Mouse (Mus musculus): ENCODE data around the gene Tgds. TPM values are rescaled to one million over a fixed set of nuclear protein-coding genes. Genes with fewer than 3 reads are reported as not detected.
"Not testable (repeated sequence)": the region's sequence is repeated elsewhere in the genome, so short reads cannot be mapped to it uniquely, and the experiment has no call there.

The Tgds gene
- total RNA-seq, 2 experiments from 2014 or later, result 8.3 to 9.1 TPM

GRCm38 (mm10) chr14:118131472-118131871, 1.1 kb downstream of the Tgds start:
- intact Hi-C loops (cut with DNase I), result loop anchor here (5.0 kb wide), 1 partner anchor 169 kb away; no protein-coding TSS in a partner anchor
- no peak for TF ChIP-seq CTCF (IDR thresholded peaks at IDR 0.05)
- no peak for DNase-seq (ENCODE audit: extremely low spot score in 1 of 2, low spot score in 2 of 2)
- no peak overlapping the region for H3K27ac ChIP-seq
- H3K4me3 ChIP-seq, result peak overlapping the region; percentile 95

- DNase-seq (ENCODE audit: extremely low spot score in 1 of 2, low spot score in 2 of 2), result no peak
- no peak for TF ChIP-seq CTCF (IDR thresholded peaks at IDR 0.05)
- H3K4me3 ChIP-seq, result no peak overlapping the region
- intact Hi-C loops (cut with DNase I), result no loop called here
- H3K27ac ChIP-seq, result no peak overlapping the region
Observed at GRCm38 (mm10) chr14:118126301-118126700, 6.3 kb downstream of the Tgds start.

GRCm38 (mm10) chr14:118124771-118125170, 7.8 kb downstream of the Tgds start:
- no peak for DNase-seq (ENCODE audit: extremely low spot score in 1 of 2, low spot score in 2 of 2)
- Histone ChIP-seq H3K4me3 (no peak overlapping the region), H3K27ac (no peak overlapping the region)
- no peak for TF ChIP-seq CTCF (IDR thresholded peaks at IDR 0.05)
- intact Hi-C loops (cut with DNase I), result no loop called here

- H3K4me3 ChIP-seq, result no peak overlapping the region
- intact Hi-C loops (cut with DNase I), result no loop called here
- no peak overlapping the region for H3K27ac ChIP-seq
- no peak for DNase-seq (ENCODE audit: extremely low spot score in 1 of 2, low spot score in 2 of 2)
- TF ChIP-seq CTCF (IDR thresholded peaks at IDR 0.05), result no peak
Observed at GRCm38 (mm10) chr14:118124129-118124528, 8.4 kb downstream of the Tgds start.

GRCm38 (mm10) chr14:118113116-118113515, 19.4 kb downstream of the Tgds start:
- intact Hi-C loops (cut with DNase I), result no loop called here
- Histone ChIP-seq H3K27ac (no peak overlapping the region), H3K4me3 (no peak overlapping the region)
- no peak for TF ChIP-seq CTCF (IDR thresholded peaks at IDR 0.05)
- DNase-seq (ENCODE audit: extremely low spot score in 1 of 2, low spot score in 2 of 2), result no peak

GRCm38 (mm10) chr14:118107479-118107878, 25.1 kb downstream of the Tgds start:
- H3K27ac ChIP-seq; H3K4me3 ChIP-seq; DNase-seq (ENCODE audit: extremely low spot score in 1 of 2, low spot score in 2 of 2); intact Hi-C loops (cut with DNase I): not testable (repeated sequence)

GRCm38 (mm10) chr14:118101227-118101990, 31.1 kb downstream of the Tgds start:
- Histone ChIP-seq H3K4me3 (no peak overlapping the region), H3K27ac (no peak overlapping the region)
- DNase-seq (ENCODE audit: extremely low spot score in 1 of 2, low spot score in 2 of 2), result no peak
- TF ChIP-seq CTCF (IDR thresholded peaks at IDR 0.05), result no peak
- intact Hi-C loops (cut with DNase I), result no loop called here

- Histone ChIP-seq H3K4me3 (no peak overlapping the region), H3K27ac (no peak overlapping the region)
- intact Hi-C loops (cut with DNase I), result no loop called here
- DNase-seq (ENCODE audit: extremely low spot score in 1 of 2, low spot score in 2 of 2), result no peak
- TF ChIP-seq CTCF (IDR thresholded peaks at IDR 0.05), result no peak
Observed at GRCm38 (mm10) chr14:118098265-118098664, 34.3 kb downstream of the Tgds start.

GRCm38 (mm10) chr14:118089806-118090392, 42.7 kb downstream of the Tgds start:
- no peak for DNase-seq (ENCODE audit: extremely low spot score in 1 of 2, low spot score in 2 of 2)

GRCm38 (mm10) chr14:118089215-118089805, 43.2 kb downstream of the Tgds start:
- DNase-seq (ENCODE audit: extremely low spot score in 1 of 2, low spot score in 2 of 2), result peak; percentile 87 to 89
- intact Hi-C loops (cut with DNase I), result loop anchor here (1.0 kb wide), 1 partner anchor 43 kb away; the partner anchor contains the start of gene Tgds
- Histone ChIP-seq H3K27ac (peak overlapping the region; percentile 58), H3K4me3 (peak overlapping the region; percentile 78)
- no peak; the same call in 1 of the 2 replicates for TF ChIP-seq CTCF (IDR thresholded peaks at IDR 0.05)

More at GRCm38 (mm10) chr14:118089806-118090392, 42.7 kb downstream of the Tgds start:
- intact Hi-C loops (cut with DNase I), result loop anchor here (1.0 kb wide), 1 partner anchor 42 kb away; the partner anchor contains the start of gene Tgds
- no peak for TF ChIP-seq CTCF (IDR thresholded peaks at IDR 0.05)
- H3K27ac ChIP-seq, result peak overlapping the region; percentile 42; the same call in 1 of the 2 replicates
- peak overlapping the region; percentile 78 for H3K4me3 ChIP-seq

GRCm38 (mm10) chr14:118088437-118089207, 43.9 kb downstream of the Tgds start:
- H3K27ac ChIP-seq, result peak overlapping the region; percentile 58
- no peak for DNase-seq (ENCODE audit: extremely low spot score in 1 of 2, low spot score in 2 of 2)
- intact Hi-C loops (cut with DNase I), result loop anchor here (1.0 kb wide), 1 partner anchor 44 kb away; the partner anchor contains the start of gene Tgds
- peak overlapping the region; percentile 78 for H3K4me3 ChIP-seq
- no peak for TF ChIP-seq CTCF (IDR thresholded peaks at IDR 0.05)
